Mouse (Mus musculus): ENCODE results near the gene Obsl1. TPM values are rescaled to one million over a fixed set of nuclear protein-coding genes. Genes with fewer than 3 reads are reported as not detected.

The Obsl1 gene
- total RNA-seq, 2 experiments from 2014 or later = 33.4 to 35.1 TPM

DNA sequence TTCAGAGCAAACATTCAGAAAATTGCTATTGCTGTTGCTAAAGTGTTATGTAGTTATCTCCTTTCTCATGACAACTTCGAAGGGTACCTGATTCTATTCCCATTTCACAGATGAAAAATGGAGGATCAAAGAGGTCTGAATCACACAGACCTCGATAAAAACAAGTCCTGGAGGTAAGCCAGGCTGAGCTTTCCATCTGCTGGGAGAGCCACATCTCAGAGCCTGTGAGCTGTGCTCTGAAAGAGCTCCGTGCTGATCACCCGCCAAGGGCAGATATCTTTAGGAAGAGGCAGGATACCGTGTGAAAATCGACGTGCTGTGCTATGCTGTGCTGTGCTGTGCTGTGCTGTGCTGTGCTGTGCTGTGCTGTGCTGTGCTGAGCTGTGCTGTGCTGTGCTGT is 46.0 kb downstream of the Obsl1 start:
- intact Hi-C loops (cut with DNase I) = no loop called here
- DNase-seq (ENCODE audit: low spot score in 2 of 2) = no peak

DNA sequence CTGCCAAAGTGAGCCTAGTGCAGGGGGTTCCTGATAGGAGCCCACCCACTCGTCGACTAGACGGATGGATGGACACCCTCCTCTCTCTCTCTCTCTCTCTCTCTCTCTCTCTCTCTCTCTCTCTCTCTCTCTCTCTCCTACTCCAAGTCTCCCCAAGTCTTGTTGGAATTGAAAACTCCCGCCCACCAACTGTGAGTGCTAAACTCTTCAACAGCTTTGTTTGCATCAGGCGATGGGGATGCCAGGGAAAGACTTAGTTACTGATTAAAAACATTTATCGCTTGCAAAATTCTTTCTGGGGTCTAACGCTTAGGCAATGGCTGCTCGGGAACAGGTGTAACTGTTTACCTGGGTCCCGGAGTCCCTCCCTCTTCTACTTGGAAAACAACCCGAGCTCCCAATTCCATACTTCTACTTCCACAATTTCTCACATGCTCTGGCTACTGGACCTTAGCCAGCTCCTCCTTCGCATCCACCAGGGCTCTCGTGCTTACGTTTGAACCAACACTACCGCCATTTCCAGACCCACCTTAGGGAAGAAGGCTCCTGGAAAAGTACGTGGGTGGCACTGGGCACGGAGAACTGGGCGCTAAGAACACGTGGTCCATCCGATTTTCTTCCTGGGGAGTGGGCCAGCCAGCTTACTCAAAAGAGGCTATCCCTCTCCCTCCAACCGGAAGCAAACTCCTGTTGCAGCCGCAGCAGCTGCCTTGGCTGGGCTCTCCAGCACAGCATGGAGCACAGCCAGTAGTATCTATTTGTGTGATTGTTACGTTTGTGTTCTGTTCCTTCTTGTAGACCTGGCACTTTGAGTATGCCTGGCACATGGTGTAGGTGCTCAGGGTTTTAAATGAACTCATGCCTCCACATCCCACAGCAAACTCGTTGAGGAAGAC is 47.2 kb downstream of the Obsl1 start:
- intact Hi-C loops (cut with DNase I) = no loop called here
- peak; percentile 67 to 86 for DNase-seq (ENCODE audit: low spot score in 2 of 2)

DNA sequence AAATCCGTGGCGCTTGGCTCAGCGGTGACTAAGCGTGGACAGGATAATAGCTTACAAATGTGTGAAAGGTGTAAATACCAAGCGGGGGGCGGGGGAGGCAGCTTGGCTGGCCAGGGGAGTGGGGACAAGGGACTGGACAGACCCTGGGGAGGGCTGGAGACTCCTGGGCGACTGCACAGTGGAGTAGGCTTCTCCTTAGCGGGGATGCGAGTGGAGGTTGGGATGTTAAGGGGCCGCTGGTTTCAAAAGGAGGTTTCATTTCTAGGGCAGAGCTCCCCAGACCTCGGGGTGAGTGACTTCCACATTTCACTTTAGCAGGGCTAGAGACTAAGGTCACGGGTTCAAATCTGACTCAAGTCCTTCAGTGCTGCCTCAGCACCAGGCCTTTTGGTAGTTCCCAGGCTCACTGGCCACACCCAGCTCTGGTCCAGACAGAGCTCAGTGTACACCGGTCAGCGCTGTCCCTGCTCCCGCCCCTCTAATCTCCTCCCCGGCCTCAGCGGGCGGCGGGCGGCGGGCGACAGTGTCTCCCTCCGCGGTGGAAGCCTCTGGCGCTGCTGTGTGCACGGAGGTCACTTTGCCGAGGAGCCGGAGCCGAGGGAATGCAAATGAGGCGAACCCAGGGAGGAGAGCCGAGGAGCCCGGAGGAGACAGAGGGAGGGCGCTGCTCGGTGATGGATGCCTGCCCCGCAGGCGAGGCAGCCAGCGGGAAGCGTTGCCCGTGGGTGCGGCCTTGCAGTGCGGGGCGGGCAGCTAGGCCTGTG is 48.0 kb downstream of the Obsl1 start:
- peak in 1 of 2 experiments; percentile 55 for DNase-seq (ENCODE audit: low spot score in 2 of 2)
- intact Hi-C loops (cut with DNase I) = no loop called here

DNA sequence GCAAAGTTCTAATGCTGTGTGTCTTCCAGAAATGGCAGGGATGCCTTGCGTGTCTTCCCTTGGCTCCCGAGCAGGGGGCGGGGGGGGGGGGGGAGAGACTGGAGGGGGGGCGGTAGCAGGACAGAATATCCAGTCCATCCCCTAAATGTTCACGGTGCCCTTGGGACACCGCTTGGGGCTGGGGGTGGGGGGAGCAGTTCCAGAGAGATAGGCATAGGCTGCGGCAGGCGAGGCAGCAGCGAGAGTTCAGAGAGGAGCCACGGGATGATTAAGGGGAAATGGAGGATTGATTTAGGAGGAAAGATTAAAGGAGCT is 48.6 kb downstream of the Obsl1 start:
- no peak for DNase-seq (ENCODE audit: low spot score in 2 of 2)
- intact Hi-C loops (cut with DNase I) = no loop called here

DNA sequence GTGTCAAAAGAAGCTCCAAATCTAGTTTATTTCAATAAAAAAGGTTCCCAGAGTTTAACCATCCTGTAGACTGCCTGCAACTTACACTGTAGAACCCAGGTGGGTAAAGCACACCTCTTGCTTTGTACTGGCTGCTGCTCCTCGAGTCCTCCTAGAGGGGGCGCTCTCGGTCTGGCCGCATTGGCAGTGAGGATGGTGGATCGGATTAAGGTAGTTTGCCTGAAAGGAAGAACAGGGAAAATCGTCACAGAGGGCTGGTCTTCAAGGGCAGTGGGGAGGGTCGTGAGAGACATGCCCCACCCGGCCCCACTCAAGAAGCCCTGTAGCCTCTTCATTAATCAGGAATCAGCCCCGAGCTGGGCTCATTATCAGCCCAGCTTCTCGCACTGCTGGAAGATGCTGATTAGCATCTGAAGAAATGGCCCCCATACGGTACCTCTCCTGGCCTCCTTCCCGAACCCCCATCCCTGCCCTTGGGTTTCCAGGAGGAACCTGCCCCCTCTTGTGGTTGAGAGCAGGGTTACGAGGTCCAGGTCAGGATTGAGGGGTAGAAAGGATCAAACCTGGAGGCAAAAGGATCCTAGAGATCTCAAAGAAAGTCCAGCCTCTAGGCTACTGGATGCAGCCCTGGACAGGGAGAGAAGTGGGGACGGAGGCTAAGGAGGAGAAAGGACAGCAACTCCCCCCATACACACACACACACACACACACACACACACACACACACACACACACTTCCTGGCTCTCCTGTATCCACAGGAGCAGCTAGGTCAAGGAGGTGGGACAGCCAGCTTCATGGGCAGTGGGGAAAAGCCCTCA is 49.3 kb downstream of the Obsl1 start:
- intact Hi-C loops (cut with DNase I) = no loop called here
- no peak for DNase-seq (ENCODE audit: low spot score in 2 of 2)

DNA sequence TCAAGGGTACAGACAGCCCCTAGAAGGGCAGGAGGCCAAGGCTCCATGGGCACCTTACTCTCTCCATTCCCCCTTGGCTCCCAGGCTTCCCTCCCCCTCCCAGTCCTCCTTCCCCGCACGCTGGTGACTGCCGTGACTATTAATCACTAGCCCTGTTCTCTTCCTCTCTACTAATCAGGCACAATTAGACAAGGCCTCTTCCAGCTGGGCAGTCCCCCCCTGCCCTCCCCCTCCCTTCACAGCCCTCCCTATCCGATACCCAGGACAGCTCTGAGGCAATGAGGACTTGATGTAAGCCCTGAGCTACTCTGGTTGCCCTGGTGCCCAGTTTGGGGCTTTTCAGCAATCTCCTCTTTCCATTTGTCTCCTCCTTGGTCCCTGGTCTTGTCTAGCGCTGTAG is 50.3 kb downstream of the Obsl1 start:
- DNase-seq (ENCODE audit: low spot score in 2 of 2) = no peak
- intact Hi-C loops (cut with DNase I) = no loop called here

DNA sequence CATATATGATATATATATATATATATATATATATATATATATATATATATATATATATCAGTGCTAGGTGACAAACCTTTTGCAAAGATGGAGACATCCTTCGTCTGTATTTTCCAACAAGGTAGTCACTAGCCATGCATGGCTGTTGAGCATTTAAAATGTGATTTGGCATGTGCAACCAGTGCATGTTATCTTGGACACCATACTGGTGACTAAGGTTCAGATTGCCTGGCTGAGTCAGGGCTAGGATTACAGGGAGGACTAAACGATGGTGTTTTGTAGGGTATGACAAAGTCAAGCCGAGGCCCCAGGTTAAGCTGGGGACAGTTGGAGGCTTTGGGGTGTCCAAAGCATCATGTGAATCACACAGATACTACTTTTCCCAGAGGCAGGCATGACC is 50.8 kb downstream of the Obsl1 start:
- DNase-seq (ENCODE audit: low spot score in 2 of 2) = no peak
- intact Hi-C loops (cut with DNase I) = no loop called here

DNA sequence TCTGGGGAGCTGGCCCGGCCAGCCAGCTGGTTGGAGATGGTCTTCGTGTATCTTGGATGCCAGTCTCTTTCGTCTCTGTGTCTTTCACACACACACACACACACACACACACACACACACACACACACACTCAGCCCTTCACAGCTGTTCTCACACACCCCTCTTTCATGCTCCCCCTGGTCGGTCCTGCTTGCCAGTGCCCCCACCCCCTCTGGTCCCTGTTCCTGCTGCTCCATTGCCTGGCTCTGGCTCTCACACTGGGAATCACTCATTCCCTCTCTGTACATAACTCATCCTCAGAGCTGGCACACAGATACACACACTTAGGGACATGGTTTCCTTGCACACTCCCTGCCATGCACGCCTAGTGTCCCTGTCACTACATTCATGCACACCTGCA is 54.4 kb downstream of the Obsl1 start:
- peak in 1 of 2 experiments; percentile 66 for DNase-seq (ENCODE audit: low spot score in 2 of 2)
- intact Hi-C loops (cut with DNase I) = no loop called here

DNA sequence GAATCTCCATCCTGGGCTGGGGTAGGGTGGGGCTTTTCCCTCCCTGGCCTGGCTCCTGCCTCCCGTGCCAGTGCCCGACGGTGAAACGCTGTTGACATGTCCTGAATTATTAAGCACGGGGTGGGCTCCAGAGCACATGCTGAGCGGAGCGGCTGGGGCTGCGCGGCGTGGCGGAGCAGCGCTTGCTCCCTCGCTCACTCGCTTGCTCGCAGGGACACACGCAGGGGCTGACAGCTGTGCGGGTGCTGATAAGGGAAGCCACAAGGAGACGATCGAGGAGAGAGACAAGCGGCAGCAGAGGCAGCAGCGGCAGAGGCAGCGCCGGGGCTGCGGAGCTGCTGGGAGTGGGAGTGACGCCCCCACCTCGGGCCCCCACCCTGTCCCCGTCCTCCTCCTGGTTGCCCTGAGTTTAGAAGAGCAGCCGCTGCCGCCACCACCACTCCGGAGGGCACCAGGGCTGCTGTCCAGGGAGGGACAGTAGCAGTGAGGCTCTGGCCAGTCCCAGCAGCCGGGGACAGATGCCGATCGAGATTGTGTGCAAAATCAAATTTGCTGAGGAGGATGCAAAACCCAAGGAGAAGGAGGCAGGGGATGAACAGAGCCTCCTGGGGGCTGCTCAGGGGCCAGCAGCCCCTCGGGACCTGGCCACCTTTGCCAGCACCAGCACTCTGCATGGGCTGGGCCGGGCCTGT is 55.8 kb downstream of the Obsl1 start, which contains the start of gene Asic4:
Gene Asic4, plus strand, starts transcription at position 123 of the 692 bp plus-strand sequence.
- no peak for DNase-seq (ENCODE audit: low spot score in 2 of 2)
- intact Hi-C loops (cut with DNase I) = no loop called here

DNA sequence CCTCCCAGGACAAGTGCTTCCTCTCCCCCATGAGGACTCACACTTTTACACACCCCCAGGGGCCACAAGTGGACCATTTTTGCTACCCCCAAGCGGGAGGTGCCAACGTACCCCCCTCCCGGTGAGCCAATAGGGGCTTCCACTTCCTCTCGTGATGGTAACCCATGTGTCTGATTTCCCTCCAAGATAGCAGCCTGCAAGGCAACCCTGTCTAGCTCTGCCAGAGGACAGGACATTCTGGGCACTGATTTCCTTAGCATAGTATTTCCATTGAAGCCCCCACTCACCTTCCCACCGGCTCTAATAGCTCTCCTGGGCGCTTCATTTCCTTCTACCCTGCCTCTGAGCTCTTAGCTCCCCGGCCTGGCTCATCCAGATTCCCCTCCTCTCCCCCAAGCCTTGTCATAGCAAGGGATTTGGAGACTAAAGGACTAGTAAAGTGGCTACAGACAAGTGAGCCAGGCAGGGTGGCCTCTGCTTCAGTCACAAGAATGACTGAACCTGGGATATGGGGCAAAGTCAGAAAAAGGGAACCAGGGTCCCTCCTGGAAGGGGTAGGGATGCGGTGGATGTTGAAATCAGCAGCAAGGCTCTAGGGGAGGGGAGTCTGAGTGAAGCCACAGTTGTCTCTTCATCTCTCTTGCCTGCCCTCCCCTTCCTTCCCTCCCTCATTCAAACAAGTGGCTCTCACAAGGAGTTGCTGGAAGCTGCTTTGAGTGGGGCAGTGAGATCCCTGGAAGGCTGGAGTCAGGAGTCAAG is 56.7 kb downstream of the Obsl1 start:
- DNase-seq (ENCODE audit: low spot score in 2 of 2) = no peak
- intact Hi-C loops (cut with DNase I) = no loop called here

DNA sequence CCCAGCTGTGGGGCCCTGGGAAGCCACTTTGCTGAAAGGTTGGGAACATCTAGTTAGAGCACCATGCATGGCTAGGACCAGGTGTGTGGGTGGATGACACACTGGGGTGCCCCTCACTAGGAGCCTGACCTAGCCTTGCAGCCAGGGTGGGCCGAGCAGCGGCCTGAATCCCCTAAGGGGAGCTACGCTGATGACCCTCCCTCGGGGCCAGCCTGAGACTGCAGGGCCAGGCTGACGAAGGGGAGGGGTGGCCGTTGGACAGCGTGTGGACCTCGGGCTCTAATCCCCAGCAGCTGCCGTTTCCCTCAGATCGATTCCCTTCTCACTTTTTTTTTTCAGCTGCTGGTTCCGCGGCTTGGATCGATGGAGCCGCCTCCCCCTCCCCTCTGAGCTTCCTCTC is 57.3 kb downstream of the Obsl1 start:
- DNase-seq (ENCODE audit: low spot score in 2 of 2) = no peak
- intact Hi-C loops (cut with DNase I) = no loop called here

DNA sequence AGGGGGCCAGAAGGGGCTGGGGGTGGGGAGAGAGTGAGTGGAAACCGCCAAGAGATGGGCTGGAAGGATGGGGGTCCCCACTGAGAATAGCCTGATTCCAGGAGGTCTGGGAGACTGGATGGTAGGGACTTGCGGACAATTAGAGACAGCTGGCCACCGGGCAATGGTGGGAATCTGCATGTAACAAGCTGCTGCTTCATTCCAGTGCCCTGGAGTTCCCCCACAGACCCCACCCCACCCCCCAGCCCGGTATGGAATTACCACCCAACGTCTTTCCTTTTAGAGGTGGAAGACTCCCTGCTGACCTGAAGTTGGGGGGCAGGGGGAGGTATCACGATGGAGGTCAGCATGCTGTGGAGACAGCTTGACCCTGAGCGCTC is 58.2 kb downstream of the Obsl1 start:
- intact Hi-C loops (cut with DNase I) = no loop called here

DNA sequence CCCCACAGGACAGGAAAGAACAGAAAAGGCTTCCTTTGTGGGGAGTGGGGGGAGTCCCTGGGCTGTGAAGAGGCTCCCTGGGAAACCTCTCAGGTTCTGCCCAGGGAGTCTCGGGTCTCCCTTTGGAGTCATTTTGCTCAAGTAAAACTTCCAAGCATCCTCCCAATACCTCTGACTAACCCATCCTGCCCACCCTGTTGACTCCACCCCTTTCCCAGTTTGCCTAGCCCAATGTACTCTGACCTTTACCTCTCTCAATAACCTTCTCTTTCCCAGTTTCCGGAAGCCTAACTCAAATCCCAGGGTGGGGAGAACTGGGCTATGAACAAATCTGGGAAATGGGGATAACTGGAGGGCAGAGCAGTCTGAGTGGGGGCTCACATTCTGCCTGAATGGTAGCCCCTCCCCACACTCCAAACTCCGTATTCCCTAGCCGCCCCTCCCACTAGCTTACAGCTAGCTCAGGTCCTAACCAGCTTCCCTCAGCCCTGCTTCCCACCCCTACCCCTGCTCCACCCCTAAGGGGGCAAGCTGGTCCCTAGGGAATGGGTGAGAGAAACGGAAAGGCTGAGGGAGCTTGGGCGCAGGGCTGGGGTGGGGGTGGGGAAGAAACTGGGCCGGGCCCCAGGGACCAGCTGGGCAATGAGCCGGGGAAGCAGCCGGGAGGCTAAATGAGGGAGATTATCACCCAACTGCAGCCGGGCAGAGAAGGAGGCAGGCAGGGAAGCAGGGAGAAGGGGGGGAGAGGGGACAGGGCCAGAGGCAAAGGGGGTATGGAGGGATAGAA is 58.8 kb downstream of the Obsl1 start:
- intact Hi-C loops (cut with DNase I) = loop anchor here (2.0 kb wide), 1 partner anchor 19 kb away; no protein-coding TSS in a partner anchor
- DNase-seq (ENCODE audit: low spot score in 2 of 2) = no peak

More for the DNA sequence above, 58.2 kb downstream of the Obsl1 start:
- no peak for DNase-seq (ENCODE audit: low spot score in 2 of 2)

DNA sequence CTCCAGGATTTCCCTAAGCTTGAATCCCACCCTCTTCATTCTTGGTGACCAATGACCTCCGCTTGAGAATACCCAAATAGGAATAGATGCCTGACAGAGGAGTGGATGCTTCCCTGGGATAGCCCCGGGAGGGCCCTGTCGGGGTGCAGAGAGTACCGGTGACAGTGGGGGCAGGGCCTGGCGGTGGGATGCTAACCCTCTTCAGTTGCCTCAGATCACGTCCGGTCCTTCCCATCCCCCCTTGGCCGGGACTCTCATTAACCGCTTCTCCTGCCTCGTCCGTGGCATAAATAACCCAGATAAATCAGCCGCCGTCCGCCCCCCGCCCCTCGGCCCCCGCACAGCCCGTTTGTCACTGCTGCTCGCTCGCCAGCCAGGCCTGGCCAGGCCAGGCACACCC is 59.6 kb downstream of the Obsl1 start:
- intact Hi-C loops (cut with DNase I) = loop anchor here (2.0 kb wide), 1 partner anchor 20 kb away; no protein-coding TSS in a partner anchor
- no peak for DNase-seq (ENCODE audit: low spot score in 2 of 2)

DNA sequence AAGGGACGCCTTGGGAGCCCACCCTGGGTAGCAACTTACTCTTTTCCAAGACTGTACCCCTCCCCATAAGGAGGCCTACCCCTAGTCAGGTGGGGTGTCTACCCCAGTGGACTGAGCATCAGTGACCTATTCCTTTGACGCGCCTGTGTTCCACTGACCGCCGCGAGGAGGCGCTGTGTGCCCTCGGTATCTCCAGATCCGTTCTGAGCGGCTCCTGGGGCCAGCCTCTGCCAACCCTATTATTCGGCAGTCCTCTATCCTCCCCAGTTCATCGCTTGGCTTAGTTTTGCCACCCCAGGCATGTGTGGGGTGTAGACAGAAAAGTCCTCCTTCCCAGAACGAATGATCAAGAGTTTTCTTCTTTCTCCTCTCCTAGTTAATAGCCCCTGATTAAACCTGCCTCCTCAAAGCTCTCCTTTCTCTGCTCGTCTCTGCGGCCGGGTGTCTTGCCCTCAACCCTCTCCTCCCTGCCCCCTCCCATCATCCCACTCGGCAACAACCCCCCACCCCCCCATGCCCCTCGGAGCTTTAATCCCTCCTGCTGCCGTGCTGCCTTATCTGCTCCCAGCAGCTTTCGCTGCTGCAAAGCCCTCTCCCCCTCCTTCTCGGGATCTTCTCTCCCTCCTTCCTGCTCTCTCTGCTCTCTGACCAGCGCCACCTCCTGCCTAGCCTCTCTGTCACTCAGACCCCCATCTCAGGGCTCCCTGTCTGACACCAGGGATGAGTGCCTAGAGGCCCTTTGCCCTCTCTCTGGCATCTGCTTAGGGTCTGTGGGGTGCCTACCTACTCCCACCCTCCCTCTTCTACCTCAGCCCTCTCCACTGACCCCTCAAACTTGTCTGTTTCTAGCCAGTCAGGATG is 60.3 kb downstream of the Obsl1 start:
- intact Hi-C loops (cut with DNase I) = loop anchor here (2.0 kb wide), 1 partner anchor 21 kb away; no protein-coding TSS in a partner anchor
- DNase-seq (ENCODE audit: low spot score in 2 of 2) = peak; percentile 74 to 78

DNA sequence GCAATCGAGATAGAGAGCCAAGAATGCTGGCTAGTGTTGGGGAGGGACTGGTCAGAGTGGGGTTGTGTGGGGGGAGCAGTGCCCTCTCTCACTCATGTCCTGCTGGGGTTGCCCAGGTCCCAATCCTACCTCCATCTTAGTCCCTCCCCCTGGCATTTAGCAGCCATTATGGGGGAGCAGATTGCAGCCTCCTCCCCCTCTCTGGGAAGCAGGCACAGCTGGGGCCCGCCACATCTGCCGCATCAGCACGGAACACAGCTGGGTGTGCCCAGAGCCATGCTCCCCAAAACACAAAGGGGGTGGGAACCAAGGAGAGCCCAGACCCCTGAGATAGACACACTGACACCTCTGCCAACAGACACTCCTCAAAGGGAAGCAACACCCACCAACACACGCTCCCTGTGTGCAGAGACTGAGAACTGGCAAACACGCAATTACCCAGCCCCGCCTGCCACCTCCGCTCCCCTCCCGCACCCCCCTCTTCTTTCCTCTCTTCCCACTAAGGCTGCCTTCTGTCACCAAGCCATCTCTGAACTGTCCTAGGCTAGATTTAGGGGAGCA is 61.0 kb downstream of the Obsl1 start:
- DNase-seq (ENCODE audit: low spot score in 2 of 2) = peak; percentile 67 to 71
- intact Hi-C loops (cut with DNase I) = no loop called here

DNA sequence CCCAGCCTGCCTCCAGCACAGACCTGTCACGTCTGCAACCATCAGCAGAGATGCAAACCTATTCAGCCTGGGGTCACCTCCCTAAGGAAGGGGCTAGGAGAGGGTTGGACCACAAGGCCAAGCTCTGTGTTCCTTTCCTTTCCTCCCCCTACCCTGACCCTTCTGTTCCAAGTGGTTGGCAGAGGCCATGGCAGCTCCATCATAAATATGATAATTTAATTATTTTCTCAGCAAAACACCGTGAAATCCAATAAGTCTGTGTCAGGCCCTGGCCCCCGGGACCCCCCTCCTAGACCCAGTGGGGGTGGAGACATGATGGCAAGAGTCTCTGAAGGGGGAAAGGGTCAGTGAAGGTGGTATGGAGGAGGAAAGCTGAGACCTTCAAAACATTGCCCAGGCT is 62.0 kb downstream of the Obsl1 start:
- DNase-seq (ENCODE audit: low spot score in 2 of 2) = no peak
- intact Hi-C loops (cut with DNase I) = no loop called here

Measured in left cerebral cortex, postnatal 14 days (tissue).